Mouse (Mus musculus) small intestine, adult 10 weeks (tissue): ENCODE results near the gene AC161166.1. TPM values are rescaled to one million over a fixed set of nuclear protein-coding genes. Genes with fewer than 3 reads are reported as not detected.

Experiments
- polyA plus RNA-seq: library from polyadenylated mRNA; stranded (reverse); fragments of 350-450 nt; fragmentation: Illumina TruSeq; extraction: RNeasy Lipid Tissue Mini Kit (QIAGEN cat#74804); gene quantifications from one replicate; pipeline ENCODE4 v1.2.3, GENCODE M21; 2014; ENCODE audit warnings: low replicate concordance

Gene AC161166.1
- polyA plus RNA-seq: not detected

GRCm38 (mm10) chr7:24512355-24512754, at the start of gene AC161166.1:
TSS of gene AC161166.1 (minus strand) at chr7:24512455.

DNA sequence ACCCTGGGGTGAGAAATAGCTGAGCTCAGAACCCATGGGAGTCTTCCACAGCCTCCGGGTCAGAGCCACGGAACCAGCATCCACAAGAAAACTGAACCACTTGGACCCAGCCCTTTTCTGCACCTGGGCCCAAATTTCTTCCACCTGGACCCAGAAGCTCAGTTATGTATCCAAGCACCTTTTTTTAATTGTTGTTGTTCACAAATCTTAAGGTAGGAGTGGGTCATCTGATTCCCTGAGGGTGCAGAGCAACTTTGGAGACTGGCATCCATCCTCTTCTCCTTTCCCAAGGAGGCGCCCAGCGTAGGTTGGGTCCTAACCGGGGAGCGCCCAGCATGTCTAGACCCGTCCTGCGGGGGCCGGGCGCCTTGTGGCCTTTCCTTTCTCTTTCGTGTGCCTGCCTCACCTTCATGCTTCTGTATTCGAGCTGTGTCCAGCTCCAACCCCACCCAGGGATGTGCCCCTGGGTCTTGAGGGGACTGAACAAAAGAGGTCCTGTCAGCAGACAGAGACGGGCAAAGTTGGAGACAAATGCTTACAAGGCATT, 33.9 kb upstream of the AC161166.1 start, which contains the start of the genes Pinlyp and Xrcc1:
TSS of gene Pinlyp (minus strand) at position 51 of the 547 bp plus-strand sequence.
TSS of gene Xrcc1 (plus strand) at position 222 of the 547 bp plus-strand sequence.

GRCm38 (mm10) chr7:24530062-24530931, 18.0 kb upstream of the AC161166.1 start, which contains the start of gene Irgq:
TSS of gene Irgq (plus strand) at chr7:24530689.

DNA sequence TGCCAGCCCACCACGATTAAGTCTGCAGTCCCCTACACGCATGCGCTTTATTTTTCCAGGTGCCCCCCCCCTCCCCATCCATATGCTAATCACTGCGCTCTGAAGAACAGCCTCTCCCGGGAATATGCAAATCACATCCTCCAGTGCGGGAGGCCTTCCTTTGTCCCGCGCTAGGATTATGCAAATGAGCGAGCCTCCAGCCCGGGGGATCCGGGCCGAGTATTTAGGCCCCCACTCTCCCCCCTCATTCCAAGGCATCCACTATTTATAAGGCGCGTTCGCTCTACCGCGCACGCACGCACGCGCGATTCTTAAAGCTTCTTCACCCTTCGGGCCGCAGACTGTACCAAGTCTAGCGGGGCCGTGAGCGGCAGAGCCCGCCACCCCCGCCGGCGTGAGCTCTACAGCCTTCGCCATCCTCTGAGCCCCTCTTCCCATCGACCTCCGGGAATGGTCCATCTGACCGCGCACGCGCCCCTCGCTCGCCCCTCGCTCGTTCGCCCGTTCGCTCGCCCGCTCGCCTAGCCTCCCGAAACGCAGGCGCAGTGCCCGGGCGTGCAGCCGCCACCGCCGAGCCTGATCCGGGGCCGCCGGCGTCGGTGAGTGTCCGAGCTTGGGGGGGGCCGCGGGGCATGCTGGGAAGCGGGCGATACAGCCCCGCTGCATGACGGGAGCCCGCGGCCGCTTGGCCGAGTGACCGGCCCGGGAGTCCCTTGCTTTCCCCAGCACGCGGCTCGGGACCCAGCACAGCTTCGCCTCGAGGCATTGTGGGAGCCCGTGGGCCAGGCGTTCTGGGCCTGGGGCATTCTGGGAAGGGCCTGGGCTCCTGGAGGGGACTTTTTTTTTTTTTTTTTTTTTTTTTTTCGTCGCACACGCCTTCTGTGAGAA, 5.2 kb downstream of the AC161166.1 start, which contains the start of gene Zfp428:
TSS of gene Zfp428 (plus strand) at position 169 of the 888 bp plus-strand sequence.

GRCm38 (mm10) chr7:24481474-24482207, 30.6 kb downstream of the AC161166.1 start, which contains the start of gene Cadm4:
TSS of gene Cadm4 (plus strand) at chr7:24482023.

GRCm38 (mm10) chr7:24462388-24463319, 49.6 kb downstream of the AC161166.1 start, which contains the start of gene Plaur:
TSS of gene Plaur (plus strand) at chr7:24462484.

Other genes starting within 250 kb of the AC161166.1 start
- gene Zfp93, start 242.0 kb downstream of the AC161166.1 start, polyA plus RNA-seq: 2.7 TPM
- gene Zfp61, start 211.2 kb downstream of the AC161166.1 start, polyA plus RNA-seq: 2.2 TPM
- 0.85 TPM for gene Zfp94, start 195.8 kb downstream of the AC161166.1 start, polyA plus RNA-seq
- not detected for gene Tescl, start 178.5 kb downstream of the AC161166.1 start, polyA plus RNA-seq
- not detected for gene Lypd5, start 163.3 kb downstream of the AC161166.1 start, polyA plus RNA-seq
- gene Kcnn4, start 142.2 kb downstream of the AC161166.1 start, polyA plus RNA-seq: 0.11 TPM
- 0.33 TPM for gene Smg9, start 112.8 kb downstream of the AC161166.1 start, polyA plus RNA-seq
- not detected for gene Irgc1, start 60.2 kb downstream of the AC161166.1 start, polyA plus RNA-seq
- gene Plaur, start 50.0 kb downstream of the AC161166.1 start, polyA plus RNA-seq: 0.30 TPM
- gene Cadm4, start 30.4 kb downstream of the AC161166.1 start, polyA plus RNA-seq: not detected
- not detected for gene Zfp428, start 5.4 kb downstream of the AC161166.1 start, polyA plus RNA-seq
- 4.3 TPM for gene Irgq, start 18.2 kb upstream of the AC161166.1 start, polyA plus RNA-seq
- not detected for gene Pinlyp, start 33.7 kb upstream of the AC161166.1 start, polyA plus RNA-seq
- gene Xrcc1, start 33.8 kb upstream of the AC161166.1 start, polyA plus RNA-seq: 1.2 TPM
- 0.48 TPM for gene Ethe1, start 75.1 kb upstream of the AC161166.1 start, polyA plus RNA-seq
- not detected for gene Zfp575, start 75.2 kb upstream of the AC161166.1 start, polyA plus RNA-seq
- not detected for gene Phldb3, start 98.3 kb upstream of the AC161166.1 start, polyA plus RNA-seq
- gene Lypd3, start 124.1 kb upstream of the AC161166.1 start, polyA plus RNA-seq: not detected
- not detected for gene Tex101, start 164.2 kb upstream of the AC161166.1 start, polyA plus RNA-seq
- gene BC049730, start 196.8 kb upstream of the AC161166.1 start, polyA plus RNA-seq: not detected
- not detected for gene Gm4763, start 214.5 kb upstream of the AC161166.1 start, polyA plus RNA-seq
- not detected for gene Cd177, start 247.9 kb upstream of the AC161166.1 start, polyA plus RNA-seq